Mouse (Mus musculus) heart, adult 18-20 months (tissue): Measurements from ENCODE around the gene Pbp2. TPM values are rescaled to one million over a fixed set of nuclear protein-coding genes. Genes with fewer than 3 reads are reported as not detected.

Experiments used
- total RNA-seq, 2 experiments: library from RNA; stranded (reverse); gene quantifications; 2 replicates each; pipeline ENCODE4 v1.2.3; 2021

The Pbp2 gene
- total RNA-seq, 2 experiments from 2014 or later, result not detected

Other genes starting within 250 kb of the Pbp2 start
- gene Gprc5a, start 244.8 kb downstream of the Pbp2 start, total RNA-seq, result 1 to 10 TPM; 2.6 to 3.8 TPM
- not detected for gene Gprc5d, start 192.1 kb downstream of the Pbp2 start, total RNA-seq
- gene Fam234b, start 112.4 kb downstream of the Pbp2 start, total RNA-seq, result 1 to 10 TPM; 7.7 to 9.0 TPM
- gene Hebp1, start 112.4 kb downstream of the Pbp2 start, total RNA-seq, result 10 to 100 TPM; 64.7 to 68.9 TPM
- under 1 TPM; 0.44 to 0.65 TPM for gene Gsg1, start 56.1 kb downstream of the Pbp2 start, total RNA-seq
- 10 to 100 TPM; 39.9 to 43.1 TPM for gene Emp1, start 52.1 kb upstream of the Pbp2 start, total RNA-seq